Mouse (Mus musculus) heart, adult 2 months (tissue): ENCODE results near the gene Gjb6. TPM values are rescaled to one million over a fixed set of nuclear protein-coding genes. Genes with fewer than 3 reads are reported as not detected.

Experiments used
- DNase-seq, 2 experiments: peaks; one replicate each; pipeline ENCODE4 v3.0.0; 2021
- H3K27ac ChIP-seq: fragments of 200-600 bp; 2 replicates; pipeline ENCODE4 v1.8.1; 2022
- H3K27me3 ChIP-seq: fragments of 200-500 bp; 2 replicates; pipeline ENCODE4 v1.6.1; 2012; ENCODE audit warnings: mild to moderate bottlenecking, low read length, inconsistent platforms, mixed read lengths; ENCODE audit not compliant: control insufficient read depth, insufficient read depth
- H3K36me3 ChIP-seq: fragments of 200-500 bp; 2 replicates; pipeline ENCODE4 v1.6.1; 2012; ENCODE audit warnings: low read length, inconsistent platforms; ENCODE audit not compliant: control insufficient read depth, insufficient read depth
- H3K4me1 ChIP-seq: fragments of 200-500 bp; 2 replicates; pipeline ENCODE4 v1.6.1; 2011; ENCODE audit warnings: low read length; ENCODE audit not compliant: control insufficient read depth, insufficient read depth
- H3K4me3 ChIP-seq: fragments of 200-600 bp; 2 replicates; pipeline ENCODE4 v1.8.1; 2022
- H3K79me2 ChIP-seq: fragments of 200-500 bp; replicated peaks from 2 replicates; pipeline ENCODE4 v1.6.1; 2012; ENCODE audit warnings: mild to moderate bottlenecking, inconsistent platforms, low read length, moderate library complexity, mixed read lengths; ENCODE audit not compliant: control insufficient read depth, insufficient read depth
- H3K9ac ChIP-seq: fragments of 200-500 bp; 2 replicates; pipeline ENCODE4 v1.6.1; 2012; ENCODE audit warnings: low read depth, mild to moderate bottlenecking, control low read depth, inconsistent platforms, low read length, mixed read lengths
- CTCF ChIP-seq: fragments of 200-600 bp; IDR thresholded peaks from 2 replicates; pipeline ENCODE4 v1.8.1; 2022; ENCODE audit warnings: antibody characterized with exemption, mild to moderate bottlenecking, moderate library complexity
- EP300 ChIP-seq: fragments of 200-500 bp; IDR thresholded peaks from 2 replicates; pipeline ENCODE4 v1.6.1; 2011; ENCODE audit warnings: low read depth, low read length, control low read depth; ENCODE audit not compliant: insufficient read depth
- POLR2A ChIP-seq: fragments of 200-500 bp; IDR thresholded peaks from 2 replicates; pipeline ENCODE4 v1.6.1; 2011; ENCODE audit warnings: mild to moderate bottlenecking, low read depth, low read length, control low read depth; ENCODE audit not compliant: insufficient read depth
- WGBS: fragments of 180-500 bp; shearing (Covaris S2); methylation state at CpG from one replicate; pipeline ENCODE4 v1.1.7; 2018; 5-methylcytosine and 5-hydroxymethylcytosine counted together
- intact Hi-C: fragments of 180-260 bp; cut with DNase I; formaldehyde crosslinking; loops from one replicate; pipeline ENCODE4 v1.15.1; 2025
- polyA plus RNA-seq: library from polyadenylated mRNA; depleted of rRNA; stranded (reverse); fragments of >200 nt; gene quantifications from 2 replicates; pipeline ENCODE4 v1.2.3, GENCODE M21; 2012
- total RNA-seq, 2 experiments: library from RNA; stranded (reverse); gene quantifications; 2 replicates each; pipeline ENCODE4 v1.2.3; 2021

Gjb6 gene
- total and polyA plus RNA-seq, 3 experiments: not detected

DNA sequence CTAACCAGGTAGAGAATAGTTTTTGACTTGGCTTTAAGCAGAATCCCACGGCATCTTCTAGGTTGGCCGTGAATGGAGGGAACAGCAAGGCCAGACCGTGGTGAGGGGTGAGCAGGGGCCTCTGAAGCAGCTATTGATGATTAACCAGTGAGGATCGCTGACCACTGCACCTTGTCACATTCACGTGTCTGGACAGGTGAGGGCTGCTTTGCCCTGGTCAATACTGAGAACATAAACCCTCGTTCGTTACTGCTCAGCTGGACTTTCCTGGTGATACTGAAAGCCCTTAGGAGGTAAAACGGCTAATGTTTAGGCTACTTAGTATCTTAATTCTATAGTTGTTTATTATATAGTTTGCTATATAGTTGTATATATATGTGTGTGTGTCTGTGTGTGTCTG, 26.3 kb downstream of the Gjb6 start:
- no peak for DNase-seq
- Histone ChIP-seq H3K79me2 (no peaks in the 10 kb centered on the region), H3K9ac (no peak overlapping the region), H3K4me1 (no peaks in the 10 kb centered on the region), H3K27ac (no peak overlapping the region), H3K4me3 (no peak overlapping the region), H3K27me3 (peaks cover 15% of the 10 kb centered on the region), H3K36me3 (no peaks in the 10 kb centered on the region)
- intact Hi-C loops: loop anchor here (5.0 kb wide), 1 partner anchor 240 kb away; no protein-coding TSS in a partner anchor
- no peak for TF ChIP-seq POLR2A
- no peak for TF ChIP-seq EP300
- no peak for TF ChIP-seq CTCF
- 82% methylated on average over 8 of the region's 8 CpGs for WGBS

DNA sequence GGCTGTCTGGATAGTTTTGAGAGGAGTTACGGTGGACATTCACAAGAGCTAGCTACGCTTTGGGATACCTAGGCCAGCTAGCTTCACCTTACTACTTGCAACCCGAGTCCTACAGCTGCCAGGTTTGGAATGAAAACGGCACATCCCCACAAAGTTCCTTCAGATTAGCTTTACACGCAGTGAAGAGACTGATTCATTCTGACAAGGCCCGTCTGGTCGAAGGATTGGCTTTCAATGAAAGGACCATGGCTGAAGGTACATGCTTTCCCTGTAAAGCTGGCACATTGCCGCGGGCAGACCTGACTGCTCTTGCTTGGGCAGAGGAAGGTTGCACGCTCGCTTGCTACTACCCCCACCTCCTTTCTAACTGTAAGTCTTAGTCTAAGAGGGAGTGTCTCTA, 27.7 kb downstream of the Gjb6 start:
- DNase-seq: no peak
- Histone ChIP-seq H3K36me3 (no peaks in the 10 kb centered on the region), H3K27me3 (peaks cover 13% of the 10 kb centered on the region), H3K4me3 (no peak overlapping the region), H3K27ac (no peak overlapping the region), H3K79me2 (no peaks in the 10 kb centered on the region), H3K9ac (no peak overlapping the region), H3K4me1 (no peaks in the 10 kb centered on the region)
- intact Hi-C loops: loop anchor here (5.0 kb wide), 1 partner anchor 242 kb away; no protein-coding TSS in a partner anchor
- 53% methylated on average over 11 of the region's 11 CpGs for WGBS
- no peak for TF ChIP-seq CTCF
- no peak for TF ChIP-seq POLR2A
- no peak for TF ChIP-seq EP300

DNA sequence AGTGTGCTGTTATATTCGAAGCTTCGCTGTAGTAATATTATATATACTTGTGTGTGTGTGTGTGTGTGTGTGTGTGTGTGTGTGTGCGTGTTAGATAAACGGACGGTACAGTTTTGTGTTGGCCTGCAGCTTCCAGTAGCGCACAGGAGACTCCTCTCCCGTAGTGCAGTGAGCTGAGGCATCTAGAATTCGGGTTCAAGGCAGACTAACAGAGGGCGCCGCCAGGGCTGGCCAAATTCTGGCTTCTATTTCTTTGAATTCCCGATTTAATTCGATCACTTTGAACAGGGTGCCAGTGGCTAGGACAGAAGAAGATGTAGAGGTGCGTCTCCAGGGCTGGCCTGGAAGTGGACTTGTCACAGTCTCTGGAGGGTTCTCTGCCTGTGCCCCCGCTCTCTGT, 28.3 kb downstream of the Gjb6 start:
- H3K27me3 ChIP-seq: peaks cover 13% of the 10 kb centered on the region

DNA sequence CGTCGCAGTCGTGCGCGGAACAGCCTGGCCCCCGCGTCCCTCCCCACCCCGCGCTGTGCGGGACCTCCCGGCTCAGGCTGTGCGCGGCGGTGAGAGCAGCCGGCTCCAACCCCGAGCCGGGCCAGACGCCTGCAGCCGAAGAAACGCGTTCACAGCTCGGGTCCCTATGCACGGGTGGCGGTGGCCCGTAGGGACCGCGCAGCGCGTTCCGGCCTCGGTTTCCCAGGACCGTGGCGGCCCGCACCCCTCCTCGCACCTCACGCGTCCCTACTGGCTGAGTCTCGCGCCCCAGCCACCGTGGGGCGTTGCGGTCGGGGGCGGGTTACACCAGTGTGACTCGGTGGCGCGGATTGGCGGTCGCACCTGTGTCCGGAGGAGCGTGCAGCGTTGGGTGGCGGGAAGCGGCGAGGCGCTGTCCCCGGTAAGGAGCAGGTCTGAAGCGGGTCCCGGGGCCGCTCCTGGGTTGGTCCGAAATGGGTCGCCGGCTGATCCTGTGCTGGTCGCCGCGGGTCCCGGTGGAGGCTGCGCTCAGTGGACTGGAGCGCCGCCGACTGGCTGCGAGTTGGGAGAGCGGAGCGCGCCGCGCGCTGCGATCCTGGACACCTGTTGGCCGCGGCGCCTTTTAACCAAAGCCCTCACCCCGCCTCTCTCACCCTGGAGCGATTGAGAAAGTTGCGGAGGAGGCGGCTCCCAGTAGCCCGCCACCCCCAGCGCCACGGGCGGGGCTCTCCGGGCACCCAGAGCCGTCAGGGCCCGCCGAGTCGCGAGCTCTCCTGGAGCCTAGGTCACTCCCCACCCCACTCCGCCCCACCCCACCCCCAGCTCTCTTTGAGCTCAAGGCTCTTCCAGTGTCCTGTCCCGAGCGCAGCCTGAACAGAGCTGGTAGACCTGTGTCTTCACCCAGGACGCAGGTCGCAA, 29.0 kb downstream of the Gjb6 start, which contains the start of gene Gjb2:
Gene Gjb2, minus strand, starts transcription at position 597 of the 918 bp plus-strand sequence.
- under 1% methylated on average over 93 of the region's 101 CpGs for WGBS
- peak within 1 kb of the TSS; percentile 62 for H3K9ac ChIP-seq
- H3K79me2 ChIP-seq: no peaks in the 10 kb centered on the region
- H3K27me3 ChIP-seq: peaks cover 13% of the 10 kb centered on the region
- peak within 1 kb of the TSS; percentile 50 for H3K4me3 ChIP-seq
- no peak within 1 kb of the TSS for H3K27ac ChIP-seq
- intact Hi-C loops: loop anchor here (5.0 kb wide), 1 partner anchor 243 kb away; no protein-coding TSS in a partner anchor
- TF ChIP-seq POLR2A (no peak), CTCF (peak; percentile 12; the same call in 1 of the 2 replicates)
- no peaks in the 10 kb centered on the region for H3K36me3 ChIP-seq
- DNase-seq: peak; percentile 21 to 29
- H3K4me1 ChIP-seq: no peaks in the 10 kb centered on the region

More for the DNA sequence above, 28.3 kb downstream of the Gjb6 start:
- intact Hi-C loops: loop anchor here (5.0 kb wide), 1 partner anchor 242 kb away; no protein-coding TSS in a partner anchor
- Histone ChIP-seq H3K4me1 (no peaks in the 10 kb centered on the region), H3K79me2 (no peaks in the 10 kb centered on the region), H3K9ac (no peak overlapping the region), H3K36me3 (no peaks in the 10 kb centered on the region), H3K4me3 (no peak overlapping the region), H3K27ac (no peak overlapping the region)
- no peak for DNase-seq
- no peak for TF ChIP-seq EP300
- TF ChIP-seq CTCF: no peak
- TF ChIP-seq POLR2A: no peak
- 22% methylated on average over 14 of the region's 14 CpGs for WGBS

DNA sequence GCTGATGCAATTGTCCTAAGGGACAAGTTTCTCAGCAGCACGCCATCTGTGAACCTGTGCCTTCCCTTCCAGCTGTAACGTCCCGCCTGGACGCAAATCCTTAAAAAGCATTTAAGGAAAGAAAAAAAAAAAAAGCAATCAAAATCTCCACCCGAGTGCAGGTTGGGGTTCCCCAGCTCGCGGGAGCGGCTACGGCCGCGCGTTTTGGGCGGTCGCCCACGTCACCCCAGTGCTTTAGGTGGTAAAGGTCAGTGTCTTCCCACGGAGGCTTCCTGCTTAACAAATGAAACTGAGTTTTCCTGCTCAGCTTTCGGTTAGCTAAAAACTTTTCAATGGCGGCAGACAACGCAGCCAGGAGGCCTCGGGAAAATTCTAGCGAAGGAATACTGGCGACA, 29.7 kb downstream of the Gjb6 start:
- Histone ChIP-seq H3K4me3 (peak overlapping the region; percentile 50), H3K4me1 (no peaks in the 10 kb centered on the region), H3K36me3 (no peaks in the 10 kb centered on the region), H3K79me2 (no peaks in the 10 kb centered on the region), H3K27me3 (peaks cover 13% of the 10 kb centered on the region), H3K9ac (peak overlapping the region; percentile 62), H3K27ac (no peak overlapping the region)
- intact Hi-C loops: no loop called here
- WGBS: 4% methylated on average over 22 of the region's 22 CpGs
- TF ChIP-seq POLR2A: no peak
- DNase-seq: no peak

DNA sequence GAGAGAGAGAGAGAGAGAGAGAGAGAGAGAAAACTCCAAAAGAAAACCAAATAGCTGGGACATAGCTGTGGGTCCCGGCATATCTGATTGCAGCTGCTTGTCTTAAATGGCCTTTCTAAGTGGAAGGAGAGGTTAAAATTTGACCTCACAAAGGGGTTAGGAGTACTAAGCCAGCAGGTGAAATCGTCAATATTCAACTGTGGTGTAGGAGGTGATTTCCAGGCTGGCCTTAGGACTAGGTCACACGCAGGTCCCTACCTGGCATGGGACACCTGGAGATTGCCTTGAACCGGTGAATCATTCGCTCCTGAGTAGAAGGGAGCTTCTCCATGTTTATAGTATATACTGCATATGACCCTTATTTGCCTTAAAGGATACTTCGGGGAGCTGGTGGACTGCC, 30.3 kb downstream of the Gjb6 start:
- H3K27me3 ChIP-seq: peaks cover 13% of the 10 kb centered on the region
- no peak overlapping the region for H3K9ac ChIP-seq
- H3K27ac ChIP-seq: no peak overlapping the region
- intact Hi-C loops: no loop called here
- WGBS: 76% methylated on average over 6 of the region's 6 CpGs
- no peak overlapping the region for H3K4me3 ChIP-seq
- TF ChIP-seq CTCF: no peak
- TF ChIP-seq POLR2A: no peak
- no peak for TF ChIP-seq EP300
- no peaks in the 10 kb centered on the region for H3K4me1 ChIP-seq
- H3K79me2 ChIP-seq: no peaks in the 10 kb centered on the region
- H3K36me3 ChIP-seq: no peaks in the 10 kb centered on the region
- no peak for DNase-seq
